Mouse (Mus musculus): ENCODE data around the gene Ubxn11. TPM values are rescaled to one million over a fixed set of nuclear protein-coding genes. Genes with fewer than 3 reads are reported as not detected.

Gene Ubxn11
- polyA plus RNA-seq, 2 experiments, result 1.4 to 2.0 TPM

- peaks cover 5 to 22% of the 10 kb centered on the region in 2 experiments for H3K4me1 ChIP-seq (replicated peaks; ENCODE audit: control insufficient read depth in 2 of 2, insufficient read depth in 2 of 2, low read length in 1 of 2)
- no peak for TF ChIP-seq EP300 (IDR thresholded peaks at IDR 0.05; ENCODE audit: low read depth)
- no peak for TF ChIP-seq CTCF (IDR thresholded peaks at IDR 0.05; ENCODE audit: low read depth)
- peak overlapping the region; percentile 63 for H3K9ac ChIP-seq (replicated peaks)
- peaks cover 9% of the 10 kb centered on the region for H3K36me3 ChIP-seq (replicated peaks; ENCODE audit: control insufficient read depth, insufficient read depth, low read depth)
- H3K9me3 ChIP-seq (ENCODE audit: control insufficient read depth, low read length), result no peaks in the 10 kb centered on the region
- 46% methylated on average over 8 of the region's 8 CpGs for WGBS (ENCODE audit: insufficient replicate concordance)
- DNase-seq (ENCODE audit: low read depth in 3 of 3, low spot score in 3 of 3) (no peak), ATAC-seq (ENCODE audit: insufficient read depth) (no peak)
- H3K4me2 ChIP-seq (ENCODE audit: low read depth), result peak overlapping the region; percentile 80
- peak overlapping the region; percentile 62 to 67 for H3K4me3 ChIP-seq (ENCODE audit: insufficient read depth in 1 of 2, low read depth in 2 of 2, low read length in 2 of 2)
- no peaks in the 10 kb centered on the region for H3K27me3 ChIP-seq (ENCODE audit: control insufficient read depth, insufficient read depth, low read length)
- no peak overlapping the region for H3K27ac ChIP-seq
Measured at GRCm38 (mm10) chr4:134127793-134128192, 25.4 kb downstream of the Ubxn11 start.

GRCm38 (mm10) chr4:134128221-134128982 lies 26.0 kb downstream of the Ubxn11 start, which contains the start of gene Sh3bgrl3:
TSS of gene Sh3bgrl3 (minus strand) at chr4:134128789.
- no peak for TF ChIP-seq CTCF (IDR thresholded peaks at IDR 0.05; ENCODE audit: low read depth)
- TF ChIP-seq EP300 (IDR thresholded peaks at IDR 0.05; ENCODE audit: low read depth), result no peak
- Histone ChIP-seq H3K27ac (peak within 1 kb of the TSS; percentile 25), H3K4me2 (ENCODE audit: low read depth) (peak within 1 kb of the TSS; percentile 80), H3K4me1 (replicated peaks; ENCODE audit: control insufficient read depth in 2 of 2, insufficient read depth in 2 of 2, low read length in 1 of 2) (peaks cover 5 to 22% of the 10 kb centered on the region in 2 experiments), H3K4me3 (ENCODE audit: insufficient read depth in 1 of 2, low read depth in 2 of 2, low read length in 2 of 2) (peak within 1 kb of the TSS; percentile 62 to 67), H3K9me3 (ENCODE audit: control insufficient read depth, low read length) (no peaks in the 10 kb centered on the region), H3K9ac (replicated peaks) (peak within 1 kb of the TSS; percentile 63), H3K27me3 (ENCODE audit: control insufficient read depth, insufficient read depth, low read length) (no peaks in the 10 kb centered on the region), H3K36me3 (replicated peaks; ENCODE audit: control insufficient read depth, insufficient read depth, low read depth) (peaks cover 9% of the 10 kb centered on the region)
- ATAC-seq (ENCODE audit: insufficient read depth) (peak; percentile 90), DNase-seq (ENCODE audit: low read depth in 3 of 3, low spot score in 3 of 3) (peak; percentile 67 to 69 (median 67))
- under 1% methylated on average over 50 of the region's 50 CpGs for WGBS (ENCODE audit: insufficient replicate concordance)

- no peaks in the 10 kb centered on the region for H3K9me3 ChIP-seq (ENCODE audit: control insufficient read depth, low read length)
- peaks cover 9% of the 10 kb centered on the region for H3K36me3 ChIP-seq (replicated peaks; ENCODE audit: control insufficient read depth, insufficient read depth, low read depth)
- peaks cover 5 to 22% of the 10 kb centered on the region in 2 experiments for H3K4me1 ChIP-seq (replicated peaks; ENCODE audit: control insufficient read depth in 2 of 2, insufficient read depth in 2 of 2, low read length in 1 of 2)
- H3K27me3 ChIP-seq (ENCODE audit: control insufficient read depth, insufficient read depth, low read length), result no peaks in the 10 kb centered on the region
- H3K9ac ChIP-seq (replicated peaks), result peak overlapping the region; percentile 10
- WGBS (ENCODE audit: insufficient replicate concordance), result 2% methylated on average over 14 of the region's 14 CpGs
- peak overlapping the region; percentile 80 for H3K4me2 ChIP-seq (ENCODE audit: low read depth)
- H3K4me3 ChIP-seq (ENCODE audit: insufficient read depth in 1 of 2, low read depth in 2 of 2, low read length in 2 of 2), result peak overlapping the region; percentile 62 to 67
- ATAC-seq (ENCODE audit: insufficient read depth) (peak; percentile 65), DNase-seq (ENCODE audit: low read depth in 3 of 3, low spot score in 3 of 3) (no peak)
- no peak overlapping the region; the same call in 1 of the 2 replicates for H3K27ac ChIP-seq
- TF ChIP-seq CTCF (IDR thresholded peaks at IDR 0.05; ENCODE audit: low read depth) (no peak), EP300 (IDR thresholded peaks at IDR 0.05; ENCODE audit: low read depth) (no peak)
Measured at GRCm38 (mm10) chr4:134128983-134129362, 26.6 kb downstream of the Ubxn11 start.

- DNase-seq (ENCODE audit: low read depth in 3 of 3, low spot score in 3 of 3) (no peak), ATAC-seq (ENCODE audit: insufficient read depth) (no peak)
- Histone ChIP-seq H3K36me3 (replicated peaks; ENCODE audit: control insufficient read depth, insufficient read depth, low read depth) (peaks cover 9% of the 10 kb centered on the region), H3K4me2 (ENCODE audit: low read depth) (peak overlapping the region; percentile 80), H3K4me3 (ENCODE audit: insufficient read depth in 1 of 2, low read depth in 2 of 2, low read length in 2 of 2) (peak overlapping the region in 1 of 2 experiments; percentile 67; a peak in 1 of 4 replicates), H3K27ac (peak overlapping the region; percentile 25), H3K4me1 (replicated peaks; ENCODE audit: control insufficient read depth in 2 of 2, insufficient read depth in 2 of 2, low read length in 1 of 2) (peaks cover 5 to 17% of the 10 kb centered on the region in 2 experiments), H3K9ac (replicated peaks) (no peak overlapping the region; the same call in 1 of the 2 replicates), H3K9me3 (ENCODE audit: control insufficient read depth, low read length) (no peaks in the 10 kb centered on the region), H3K27me3 (ENCODE audit: control insufficient read depth, insufficient read depth, low read length) (no peaks in the 10 kb centered on the region)
- 11% methylated on average over 6 of the region's 6 CpGs for WGBS (ENCODE audit: insufficient replicate concordance)
- TF ChIP-seq EP300 (IDR thresholded peaks at IDR 0.05; ENCODE audit: low read depth), result no peak
- no peak for TF ChIP-seq CTCF (IDR thresholded peaks at IDR 0.05; ENCODE audit: low read depth)
Measured at GRCm38 (mm10) chr4:134129482-134129881, 27.1 kb downstream of the Ubxn11 start.

- Histone ChIP-seq H3K36me3 (replicated peaks; ENCODE audit: control insufficient read depth, insufficient read depth, low read depth) (peaks cover 9% of the 10 kb centered on the region), H3K4me1 (replicated peaks; ENCODE audit: control insufficient read depth in 2 of 2, insufficient read depth in 2 of 2, low read length in 1 of 2) (peaks cover 5 to 21% of the 10 kb centered on the region in 2 experiments), H3K27ac (no peak overlapping the region), H3K9ac (replicated peaks) (no peak overlapping the region), H3K27me3 (ENCODE audit: control insufficient read depth, insufficient read depth, low read length) (no peaks in the 10 kb centered on the region), H3K4me3 (ENCODE audit: insufficient read depth in 1 of 2, low read depth in 2 of 2, low read length in 2 of 2) (no peak overlapping the region), H3K9me3 (ENCODE audit: control insufficient read depth, low read length) (no peaks in the 10 kb centered on the region), H3K4me2 (ENCODE audit: low read depth) (no peak overlapping the region)
- TF ChIP-seq EP300 (IDR thresholded peaks at IDR 0.05; ENCODE audit: low read depth), result no peak
- TF ChIP-seq CTCF (IDR thresholded peaks at IDR 0.05; ENCODE audit: low read depth), result no peak
- ATAC-seq (ENCODE audit: insufficient read depth), result no peak
- no peak for DNase-seq (ENCODE audit: low read depth in 3 of 3, low spot score in 3 of 3)
- 81% methylated on average over 3 of the region's 3 CpGs for WGBS (ENCODE audit: insufficient replicate concordance)
Measured at GRCm38 (mm10) chr4:134132117-134132516, 29.7 kb downstream of the Ubxn11 start.
